Mouse (Mus musculus) cerebellum, adult 2 months (tissue): Measurements from ENCODE around the gene Bicdl2. TPM values are rescaled to one million over a fixed set of nuclear protein-coding genes. Genes with fewer than 3 reads are reported as not detected.

ENCODE experiments used
- DNase-seq, 2 experiments: peaks; one replicate each; pipeline ENCODE4 v3.0.0; 2021
- H3K27ac ChIP-seq: fragments of 200-500 bp; 2 replicates; pipeline ENCODE4 v1.5.1; 2012; ENCODE audit warnings: low read length, control low read depth, inconsistent platforms; ENCODE audit not compliant: insufficient read depth
- H3K27me3 ChIP-seq: fragments of 200-500 bp; 2 replicates; pipeline ENCODE4 v1.6.1; 2012; ENCODE audit warnings: inconsistent platforms, mild to moderate bottlenecking, low read length, moderate library complexity; ENCODE audit not compliant: control insufficient read depth, insufficient read depth
- H3K4me1 ChIP-seq: fragments of 200-500 bp; 2 replicates; pipeline ENCODE4 v1.6.1; 2011; ENCODE audit warnings: low read length; ENCODE audit not compliant: control insufficient read depth, insufficient read depth
- H3K4me3 ChIP-seq: fragments of 200-500 bp; replicated peaks from 2 replicates; pipeline ENCODE3; 2011; ENCODE audit warnings: mild to moderate bottlenecking, low read depth, low read length, control low read depth; ENCODE audit not compliant: insufficient read depth
- CTCF ChIP-seq: fragments of 200-500 bp; IDR thresholded peaks from 2 replicates; pipeline ENCODE4 v1.5.1; 2011; ENCODE audit warnings: low read depth, mild to moderate bottlenecking, control low read depth, low read length, moderate library complexity, borderline replicate concordance; ENCODE audit not compliant: insufficient read depth
- POLR2A ChIP-seq: fragments of 200-500 bp; IDR thresholded peaks from 2 replicates; pipeline ENCODE4 v1.6.1; 2011; ENCODE audit warnings: low read length, control low read depth, borderline replicate concordance; ENCODE audit not compliant: insufficient read depth
- WGBS: fragments of 180-500 bp; shearing (Covaris S2); methylation state at CpG from one replicate; pipeline ENCODE4 v1.1.7; 2018; 5-methylcytosine and 5-hydroxymethylcytosine counted together
- polyA plus RNA-seq: library from polyadenylated mRNA; depleted of rRNA; stranded (reverse); fragments of >200 nt; gene quantifications from 2 replicates; pipeline ENCODE4 v1.2.3, GENCODE M21; 2012; rRNA removed

The Bicdl2 gene
- polyA plus RNA-seq, 1 experiment = not detected

GRCm38 (mm10) chr17:23700079-23700478 is 39.8 kb downstream of the Bicdl2 start:
- no peaks in the 10 kb centered on the region for H3K27me3 ChIP-seq
- DNase-seq = peak; percentile 95 to 98
- peak overlapping the region; percentile 91 for H3K27ac ChIP-seq
- TF ChIP-seq POLR2A (peak; percentile 75; the same call in 1 of the 2 replicates), CTCF (peak; percentile 74)
- no peaks in the 10 kb centered on the region; the same call in none of the 2 replicates for H3K4me1 ChIP-seq
- H3K4me3 ChIP-seq = peak overlapping the region; percentile 56
- under 1% methylated on average over 28 of the region's 28 CpGs for WGBS

- no peak for DNase-seq
Observed at GRCm38 (mm10) chr17:23703301-23703700, 43.0 kb downstream of the Bicdl2 start.

GRCm38 (mm10) chr17:23704741-23705140 is 44.4 kb downstream of the Bicdl2 start:
- WGBS = 32% methylated on average over 7 of the region's 7 CpGs
- Histone ChIP-seq H3K4me1 (no peaks in the 10 kb centered on the region; the same call in 1 of the 2 replicates), H3K27ac (no peak overlapping the region), H3K27me3 (no peaks in the 10 kb centered on the region), H3K4me3 (no peak overlapping the region)
- TF ChIP-seq POLR2A (no peak), CTCF (no peak)
- DNase-seq = no peak

More at GRCm38 (mm10) chr17:23703301-23703700, 43.0 kb downstream of the Bicdl2 start:
- no peak overlapping the region for H3K4me3 ChIP-seq
- TF ChIP-seq CTCF (no peak), POLR2A (no peak)
- no peak overlapping the region for H3K27ac ChIP-seq
- no peaks in the 10 kb centered on the region for H3K27me3 ChIP-seq
- H3K4me1 ChIP-seq = no peaks in the 10 kb centered on the region; the same call in none of the 2 replicates
- WGBS = 76% methylated on average over 9 of the region's 9 CpGs

- WGBS = 76% methylated on average over 7 of the region's 7 CpGs
- no peak overlapping the region for H3K27ac ChIP-seq
- DNase-seq = no peak
- no peaks in the 10 kb centered on the region; the same call in 1 of the 2 replicates for H3K4me1 ChIP-seq
- H3K27me3 ChIP-seq = no peaks in the 10 kb centered on the region
- TF ChIP-seq POLR2A (no peak), CTCF (no peak)
- no peak overlapping the region for H3K4me3 ChIP-seq
Observed at GRCm38 (mm10) chr17:23705525-23706104, 45.3 kb downstream of the Bicdl2 start.

- no peak overlapping the region for H3K27ac ChIP-seq
- H3K4me3 ChIP-seq = no peak overlapping the region
- DNase-seq = peak; percentile 76 to 84
- 4% methylated on average over 3 of the region's 3 CpGs for WGBS
- TF ChIP-seq CTCF (peak; percentile 90), POLR2A (no peak)
- no peaks in the 10 kb centered on the region; the same call in 1 of the 2 replicates for H3K4me1 ChIP-seq
- no peaks in the 10 kb centered on the region for H3K27me3 ChIP-seq
Observed at GRCm38 (mm10) chr17:23706212-23706611, 45.9 kb downstream of the Bicdl2 start.

DNA sequence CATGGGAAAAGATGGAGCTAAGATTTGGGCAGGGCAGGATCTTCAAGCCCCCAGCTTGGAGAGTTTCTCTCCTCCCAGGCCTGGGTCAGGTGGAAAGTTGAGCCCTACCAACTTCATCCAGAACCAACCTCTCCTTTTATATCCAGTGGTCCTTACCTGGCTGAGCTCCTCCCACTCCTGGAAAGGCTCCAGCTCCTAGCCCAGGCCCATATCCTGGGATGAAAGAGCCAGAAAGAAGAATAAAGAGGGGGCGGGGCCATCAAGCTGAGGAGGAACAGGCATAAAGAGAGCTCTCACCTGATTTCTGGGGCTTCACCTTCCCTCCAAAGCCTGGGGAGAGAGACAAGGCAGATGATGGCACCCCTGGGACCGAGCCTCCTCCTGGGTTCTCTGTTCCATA is 56.7 kb downstream of the Bicdl2 start:
- no peaks in the 10 kb centered on the region for H3K4me1 ChIP-seq
- no peaks in the 10 kb centered on the region for H3K27me3 ChIP-seq
- H3K4me3 ChIP-seq = no peak overlapping the region
- H3K27ac ChIP-seq = no peak overlapping the region
- DNase-seq = no peak
- 81% methylated on average over 2 of the region's 2 CpGs for WGBS
- TF ChIP-seq CTCF (no peak), POLR2A (no peak)

Other genes with a start within 250 kb of the Bicdl2 start
- gene Vmn2r117, start 180.8 kb upstream of the Bicdl2 start, polyA plus RNA-seq = not detected in 2 replicates
- gene Zfp213, start 96.3 kb upstream of the Bicdl2 start, polyA plus RNA-seq = 9.2 and 9.5 TPM in 2 replicates
- gene Zfp13, start 61.0 kb upstream of the Bicdl2 start, polyA plus RNA-seq = 25.6 and 27.2 TPM in 2 replicates
- 0.13 and 0.16 TPM in 2 replicates for gene Zscan10, start 59.6 kb upstream of the Bicdl2 start, polyA plus RNA-seq
- gene Mmp25, start 15.2 kb upstream of the Bicdl2 start, polyA plus RNA-seq = 0.23 and 0.25 TPM in 2 replicates
- gene Hcfc1r1, start 13.1 kb downstream of the Bicdl2 start, polyA plus RNA-seq = 173 and 179 TPM in 2 replicates
- 16.1 and 17.1 TPM in 2 replicates for gene Thoc6, start 13.4 kb downstream of the Bicdl2 start, polyA plus RNA-seq
- gene Tnfrsf12a, start 17.0 kb downstream of the Bicdl2 start, polyA plus RNA-seq = 29.1 and 31.3 TPM in 2 replicates
- gene Cldn6, start 18.7 kb downstream of the Bicdl2 start, polyA plus RNA-seq = 0.11 and 0.13 TPM in 2 replicates
- 0.52 and 0.79 TPM in 2 replicates for gene Cldn9, start 23.5 kb downstream of the Bicdl2 start, polyA plus RNA-seq
- 0.64 and 1.1 TPM in 2 replicates for gene 1520401A03Rik, start 62.3 kb downstream of the Bicdl2 start, polyA plus RNA-seq
- gene Pkmyt1, start 65.8 kb downstream of the Bicdl2 start, polyA plus RNA-seq = 10.3 and 10.6 TPM in 2 replicates
- 92.0 and 104 TPM in 2 replicates for gene Paqr4, start 80.4 kb downstream of the Bicdl2 start, polyA plus RNA-seq
- gene Kremen2, start 85.3 kb downstream of the Bicdl2 start, polyA plus RNA-seq = 0.57 and 0.84 TPM in 2 replicates
- 341 and 366 TPM in 2 replicates for gene Flywch1, start 111.1 kb downstream of the Bicdl2 start, polyA plus RNA-seq
- gene Flywch2, start 125.6 kb downstream of the Bicdl2 start, polyA plus RNA-seq = 50.5 and 54.8 TPM in 2 replicates
- 711 and 720 TPM in 2 replicates for gene Srrm2, start 130.0 kb downstream of the Bicdl2 start, polyA plus RNA-seq
- gene Elob, start 168.6 kb downstream of the Bicdl2 start, polyA plus RNA-seq = 621 and 628 TPM in 2 replicates
- 0.25 TPM in 1 of 2 replicates, not detected in the other for gene Prss33, start 175.6 kb downstream of the Bicdl2 start, polyA plus RNA-seq
- not detected in 2 replicates for gene Prss32, start 183.3 kb downstream of the Bicdl2 start, polyA plus RNA-seq
- 1.6 and 2.3 TPM in 2 replicates for gene Prss41, start 183.7 kb downstream of the Bicdl2 start, polyA plus RNA-seq
- gene Prss21, start 207.6 kb downstream of the Bicdl2 start, polyA plus RNA-seq = not detected in 2 replicates
- gene Dcpp1, start 220.4 kb downstream of the Bicdl2 start, polyA plus RNA-seq = not detected in 2 replicates
- not detected in 2 replicates for gene Dcpp2, start 220.4 kb downstream of the Bicdl2 start, polyA plus RNA-seq